Mouse (Mus musculus) spleen, postnatal 14 days (tissue): ENCODE results near the gene Fn3k.

Source experiments
- DNase-seq, 2 experiments: peaks; one replicate each; pipeline ENCODE4 v3.0.0; 2021 to 2022; ENCODE audit warnings: low spot score in 2 of 2

Fn3k gene

GRCm38 (mm10) chr11:121451753-121452635 lies 17.3 kb downstream of the Fn3k start, which contains the start of gene Tbcd:
Gene Tbcd (plus strand): TSS chr11:121451949.
- DNase-seq: peak; percentile 85 to 90

GRCm38 (mm10) chr11:121457874-121458273 lies 23.2 kb downstream of the Fn3k start:
- no peak for DNase-seq

DNA sequence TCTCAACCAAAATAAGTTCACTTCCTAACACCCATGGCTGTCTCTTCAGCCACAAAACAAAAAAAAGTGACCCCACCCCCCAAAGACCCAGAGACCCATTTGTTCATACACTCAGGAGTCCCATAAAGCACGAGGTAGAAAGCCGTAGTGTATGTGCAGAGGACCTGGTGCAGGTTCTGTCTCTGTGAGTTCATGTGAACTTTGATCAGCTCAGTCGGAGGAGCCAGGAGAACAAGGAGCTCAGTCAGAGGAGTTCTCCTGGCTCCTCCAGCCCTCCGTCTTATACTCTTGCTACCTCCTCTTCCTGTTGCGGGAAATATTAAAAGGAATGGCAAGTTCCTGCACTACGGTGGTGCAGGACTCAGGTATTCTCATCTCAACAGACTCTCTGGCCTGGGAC lies 32.7 kb downstream of the Fn3k start:
- no peak for DNase-seq

DNA sequence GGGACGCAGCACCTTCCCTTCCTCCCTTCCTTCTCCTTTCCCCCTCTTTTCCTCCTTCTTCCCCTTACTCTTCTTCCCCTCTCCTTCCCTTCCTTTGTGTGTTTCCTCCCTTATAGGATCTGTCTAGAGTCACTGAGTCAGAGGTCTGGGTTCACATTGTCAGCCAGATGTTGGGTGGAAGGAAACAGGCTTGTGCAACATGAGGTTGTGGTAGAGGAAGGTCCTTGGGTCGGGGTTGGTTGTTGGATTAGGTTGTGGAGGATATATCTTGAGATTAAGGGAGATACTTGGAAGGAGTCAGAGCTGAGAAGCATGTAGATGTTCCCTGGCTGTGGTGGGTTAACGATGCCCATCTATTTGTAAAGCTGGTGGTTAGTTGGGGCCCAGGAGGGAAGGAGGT lies 40.1 kb downstream of the Fn3k start:
- no peak for DNase-seq

DNA sequence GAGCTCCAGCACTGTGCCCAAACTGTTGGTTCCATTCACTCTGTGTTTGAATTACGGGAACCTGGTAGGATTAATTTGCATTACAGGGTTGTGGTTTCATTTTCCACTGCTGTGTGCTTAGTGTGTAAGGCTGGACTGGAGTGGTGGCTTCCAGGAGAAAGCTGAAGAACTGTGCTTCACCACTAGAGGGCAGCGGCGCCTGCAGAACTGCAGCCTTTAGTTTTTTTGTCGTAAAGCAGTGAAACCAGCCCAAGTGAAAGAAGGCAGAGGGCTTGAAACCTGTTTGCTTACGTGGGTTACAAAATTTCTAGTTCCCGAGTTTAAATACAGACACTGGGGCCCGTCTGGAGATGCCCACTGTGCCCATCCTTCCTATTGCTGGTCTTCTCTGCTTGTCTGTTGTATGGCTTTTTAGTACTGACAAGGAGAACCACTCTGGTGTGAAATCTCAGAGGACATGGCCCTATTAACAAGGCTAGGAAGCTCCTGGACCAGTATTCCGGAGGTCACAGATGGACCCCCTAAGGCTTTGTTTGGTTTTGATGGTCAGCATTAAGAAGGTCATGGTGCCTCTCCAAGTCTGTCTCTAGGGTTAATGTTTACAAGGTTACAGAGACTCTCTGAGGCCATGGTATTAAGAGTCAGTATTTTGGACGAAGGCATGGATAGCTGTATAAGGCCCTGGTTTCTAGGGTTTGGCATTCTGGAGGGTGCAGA lies 41.1 kb downstream of the Fn3k start:
- DNase-seq: peak; percentile 54 to 74

GRCm38 (mm10) chr11:121479476-121480203 lies 44.9 kb downstream of the Fn3k start:
- DNase-seq: no peak

DNA sequence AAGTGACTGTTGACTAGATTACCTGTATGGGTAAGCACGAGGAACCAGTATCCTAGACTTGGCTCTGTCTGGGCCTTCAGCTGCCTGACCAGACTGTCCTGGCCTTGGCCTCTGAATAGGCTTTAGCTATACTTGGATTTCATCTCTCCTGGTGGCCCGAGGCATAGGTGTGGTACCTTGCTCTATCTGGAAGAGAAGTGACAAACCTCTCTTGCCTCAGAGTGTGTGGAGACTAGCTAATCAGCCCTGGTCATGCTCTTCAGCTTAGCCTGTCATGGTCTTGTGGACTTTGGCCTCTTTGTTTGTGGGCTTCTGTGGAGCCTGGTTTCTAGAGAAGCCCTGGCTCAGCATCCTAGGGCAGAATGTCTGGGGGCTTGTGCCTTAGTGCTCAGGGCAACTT lies 46.4 kb downstream of the Fn3k start:
- no peak for DNase-seq

GRCm38 (mm10) chr11:121485882-121486281 lies 51.2 kb downstream of the Fn3k start:
- DNase-seq: peak in 1 of 2 experiments; percentile 16

- DNase-seq: no peak
Observed at GRCm38 (mm10) chr11:121490651-121491050, 55.9 kb downstream of the Fn3k start.
